Mouse (Mus musculus): Measurements from ENCODE around the gene Apobr.

DNA sequence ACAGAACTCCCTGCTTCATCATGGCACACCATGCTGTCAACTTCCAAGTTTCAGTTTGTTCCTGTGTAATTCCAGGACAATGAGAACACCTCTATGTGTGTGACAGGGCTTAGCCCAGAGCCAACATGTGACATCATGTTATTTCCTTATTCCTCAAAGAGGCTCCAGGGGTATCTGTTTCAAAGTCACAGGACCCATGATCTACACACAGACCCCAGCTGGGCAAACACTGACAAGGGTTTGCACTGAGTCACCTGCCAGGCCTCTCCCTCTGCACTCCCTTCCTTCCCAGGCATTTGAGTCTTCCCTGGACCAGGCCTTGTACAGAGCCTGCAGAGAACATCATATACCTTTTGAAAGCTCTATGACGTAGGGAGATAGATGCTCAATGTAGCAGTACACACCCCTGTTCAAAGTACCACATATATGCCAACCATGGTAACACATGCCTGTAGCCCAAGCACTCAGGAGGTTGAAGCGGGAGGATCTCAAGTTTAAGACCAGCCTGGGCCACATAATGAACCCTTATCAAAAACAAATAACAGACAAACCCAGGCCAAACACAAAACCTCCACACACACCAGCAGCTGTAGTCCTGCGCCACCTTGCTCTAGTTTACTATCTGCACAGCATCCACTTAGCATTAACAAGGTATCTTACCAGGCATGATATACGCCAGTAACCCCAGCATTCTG is 46.2 kb downstream of the Apobr start, which contains the start of gene Nupr1:
- TF ChIP-seq POLR2A (IDR thresholded peaks at IDR 0.05; ENCODE audit: control insufficient read depth, extremely low read depth, insufficient read depth, low read length, poor library complexity): no peak
- TF ChIP-seq CTCF (IDR thresholded peaks at IDR 0.05; ENCODE audit: borderline replicate concordance, control insufficient read depth, extremely low read depth, insufficient read depth, low read length, poor library complexity): no peak

Measured in thymus, adult 2 months (tissue).